Mouse (Mus musculus) B cell, adult 2 months (primary cell): ENCODE measurements around the gene Vps35l.

Source experiments
- DNase-seq, 2 experiments: peaks; one replicate each; pipeline ENCODE4 v3.0.0; 2022

Gene Vps35l

GRCm38 (mm10) chr7:118739975-118740531, at the start of gene Vps35l:
Gene Vps35l (plus strand): TSS chr7:118740226.
- peak; percentile 87 to 90 for DNase-seq

- no peak for DNase-seq
Observed at GRCm38 (mm10) chr7:118691287-118691686, 48.7 kb upstream of the Vps35l start.

GRCm38 (mm10) chr7:118696146-118696545, 43.9 kb upstream of the Vps35l start:
- no peak for DNase-seq

- no peak for DNase-seq
Observed at GRCm38 (mm10) chr7:118697168-118697567, 42.9 kb upstream of the Vps35l start.

GRCm38 (mm10) chr7:118698882-118699281, 41.1 kb upstream of the Vps35l start:
- DNase-seq: no peak

- no peak for DNase-seq
Observed at GRCm38 (mm10) chr7:118703144-118703561, 36.9 kb upstream of the Vps35l start.

GRCm38 (mm10) chr7:118704001-118704850, 35.8 kb upstream of the Vps35l start:
- DNase-seq: no peak

GRCm38 (mm10) chr7:118705101-118705961, 34.7 kb upstream of the Vps35l start, which contains the start of gene Gde1:
Gene Gde1 (minus strand): TSS chr7:118705778.
- DNase-seq: peak; percentile 89 to 90

- no peak for DNase-seq
Observed at GRCm38 (mm10) chr7:118706051-118706450, 34.0 kb upstream of the Vps35l start.

GRCm38 (mm10) chr7:118706488-118706887, 33.5 kb upstream of the Vps35l start:
- no peak for DNase-seq

- no peak for DNase-seq
Observed at GRCm38 (mm10) chr7:118707216-118707615, 32.8 kb upstream of the Vps35l start.

- no peak for DNase-seq
Observed at GRCm38 (mm10) chr7:118708002-118708401, 32.0 kb upstream of the Vps35l start.

GRCm38 (mm10) chr7:118710776-118711175, 29.2 kb upstream of the Vps35l start:
- DNase-seq: no peak

- DNase-seq: peak; percentile 91 to 92
Observed at GRCm38 (mm10) chr7:118712228-118713173, 27.5 kb upstream of the Vps35l start, which contains the start of gene Ccp110. Gene Ccp110 (plus strand): TSS chr7:118712552.

GRCm38 (mm10) chr7:118714873-118715272, 25.2 kb upstream of the Vps35l start:
- DNase-seq: no peak

GRCm38 (mm10) chr7:118718066-118718465, 22.0 kb upstream of the Vps35l start:
- no peak for DNase-seq

GRCm38 (mm10) chr7:118723927-118724326, 16.1 kb upstream of the Vps35l start:
- no peak for DNase-seq

- no peak for DNase-seq
Observed at GRCm38 (mm10) chr7:118725459-118725858, 14.6 kb upstream of the Vps35l start.

GRCm38 (mm10) chr7:118728846-118729587, 11.0 kb upstream of the Vps35l start:
- no peak for DNase-seq

- DNase-seq: no peak
Observed at GRCm38 (mm10) chr7:118731781-118732180, 8.2 kb upstream of the Vps35l start.

- DNase-seq: no peak
Observed at GRCm38 (mm10) chr7:118733225-118733624, 6.8 kb upstream of the Vps35l start.
